Mouse (Mus musculus) liver, embryonic 16.5 days (tissue): ENCODE results near the gene Prom2. TPM values are rescaled to one million over a fixed set of nuclear protein-coding genes. Genes with fewer than 3 reads are reported as not detected.
A peak's percentile ranks its signal among the peaks of the same experiment; 100 is the strongest.

ENCODE experiments used
- ATAC-seq: fragments of 200-750 bp; cut with Nextera tagmentation; 2 replicates; pipeline ENCODE4 v1.8.0; 2017; ENCODE audit warnings: low read depth, mild to moderate bottlenecking, moderate number of reproducible peaks, moderate library complexity
- H3K27ac ChIP-seq: fragments of 300-500 bp; sonication (generic); 2 replicates; pipeline ENCODE4 v1.5.1; 2014; ENCODE audit warnings: mild to moderate bottlenecking, low read length
- H3K27me3 ChIP-seq: fragments of 300-500 bp; sonication (generic); 2 replicates; pipeline ENCODE4 v1.6.1; 2014; ENCODE audit warnings: low read depth, low read length, mixed read lengths; ENCODE audit not compliant: control insufficient read depth, insufficient read depth
- H3K36me3 ChIP-seq: fragments of 300-500 bp; sonication (generic); 2 replicates; pipeline ENCODE4 v1.6.1; 2014; ENCODE audit warnings: mild to moderate bottlenecking; ENCODE audit not compliant: control insufficient read depth, insufficient read depth
- H3K4me1 ChIP-seq: fragments of 300-500 bp; sonication (generic); 2 replicates; pipeline ENCODE4 v1.6.1; 2014; ENCODE audit warnings: low read depth, low read length, mixed read lengths; ENCODE audit not compliant: control insufficient read depth
- H3K4me2 ChIP-seq: fragments of 300-500 bp; sonication (generic); 2 replicates; pipeline ENCODE4 v1.6.1; 2014; ENCODE audit warnings: low read depth, low read length, mixed read lengths
- H3K4me3 ChIP-seq: fragments of 300-500 bp; sonication (generic); 2 replicates; pipeline ENCODE4 v1.5.1; 2014; ENCODE audit warnings: low read depth, mild to moderate bottlenecking, low read length
- H3K9ac ChIP-seq: fragments of 300-500 bp; sonication (generic); 2 replicates; pipeline ENCODE4 v1.6.1; 2014; ENCODE audit warnings: low read depth, low read length
- H3K9me3 ChIP-seq: fragments of 300-500 bp; sonication (generic); replicated peaks from 2 replicates; pipeline ENCODE4 v1.6.1; 2016; ENCODE audit warnings: low read length; ENCODE audit not compliant: control insufficient read depth
- WGBS: fragments of 180-500 bp; shearing (Covaris S2); extraction: QIAGEN DNeasy Blood & Tissue Kit; methylation state at CpG from one replicate; pipeline ENCODE4 v1.1.7; 2014; ENCODE audit not compliant: insufficient replicate concordance; 5-methylcytosine and 5-hydroxymethylcytosine counted together
- polyA plus RNA-seq: library from polyadenylated mRNA; unstranded; fragments of >200 nt; fragmentation: Nextera tagmentation; extraction: Ambion mirVana; gene quantifications from 2 replicates; pipeline ENCODE4 v1.2.1, GENCODE M21; 2015

Prom2 gene
- polyA plus RNA-seq, 1 experiment from 2014 or later, result 0.05 TPM

DNA sequence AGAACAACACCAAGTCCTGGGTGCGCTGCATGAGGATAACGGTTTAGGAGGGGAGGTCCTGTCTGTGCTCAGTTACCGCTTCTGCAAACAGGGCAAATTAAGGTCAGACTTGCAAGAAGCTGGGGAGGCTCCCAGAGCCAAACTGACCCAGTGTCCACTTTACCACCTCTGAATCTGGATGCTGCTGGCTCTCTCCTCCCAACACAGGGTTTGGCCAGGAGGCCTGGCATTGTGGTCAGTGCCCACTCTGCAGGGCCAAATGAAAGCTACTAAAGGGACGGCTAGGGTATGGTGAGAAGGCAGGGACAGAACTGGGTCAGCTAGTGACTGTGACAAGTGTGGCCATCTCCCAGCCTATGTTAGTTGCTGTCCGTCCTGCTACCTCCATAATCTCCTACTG is 22.0 kb downstream of the Prom2 start:
- H3K4me3 ChIP-seq, result no peak overlapping the region
- no peak overlapping the region for H3K27ac ChIP-seq
- no peaks in the 10 kb centered on the region for H3K9me3 ChIP-seq
- no peaks in the 10 kb centered on the region for H3K4me1 ChIP-seq
- no peaks in the 10 kb centered on the region; the same call in 1 of the 2 replicates for H3K27me3 ChIP-seq
- no peak for ATAC-seq
- H3K36me3 ChIP-seq, result no peaks in the 10 kb centered on the region
- 59% methylated on average over 5 of the region's 5 CpGs for WGBS
- no peak overlapping the region for H3K4me2 ChIP-seq
- no peak overlapping the region for H3K9ac ChIP-seq

DNA sequence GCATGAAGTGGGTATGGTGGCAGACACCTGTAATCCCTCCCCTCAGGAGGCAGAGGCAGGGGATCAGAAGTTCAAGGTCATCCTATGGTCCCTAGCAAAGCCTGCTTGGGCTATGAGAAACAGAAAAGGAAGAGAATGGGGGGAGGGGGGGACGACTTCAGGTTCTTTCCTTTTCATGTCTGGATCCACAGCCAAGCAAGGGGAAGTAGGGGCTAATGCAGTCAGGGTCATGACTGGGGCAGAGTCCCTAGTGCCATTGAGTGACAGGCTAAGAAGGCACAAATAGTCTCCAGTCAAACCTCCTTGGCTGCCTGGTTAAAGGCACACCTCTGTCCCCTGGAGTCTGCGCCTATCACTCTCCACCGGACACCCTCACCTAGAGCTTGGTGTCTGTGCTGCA is 22.4 kb downstream of the Prom2 start:
- Histone ChIP-seq H3K4me3 (no peak overlapping the region), H3K36me3 (no peaks in the 10 kb centered on the region), H3K27ac (no peak overlapping the region), H3K9me3 (no peaks in the 10 kb centered on the region), H3K9ac (no peak overlapping the region), H3K4me2 (no peak overlapping the region), H3K4me1 (no peaks in the 10 kb centered on the region), H3K27me3 (no peaks in the 10 kb centered on the region; the same call in 1 of the 2 replicates)
- ATAC-seq, result no peak
- 41% methylated on average over 3 of the region's 3 CpGs for WGBS

DNA sequence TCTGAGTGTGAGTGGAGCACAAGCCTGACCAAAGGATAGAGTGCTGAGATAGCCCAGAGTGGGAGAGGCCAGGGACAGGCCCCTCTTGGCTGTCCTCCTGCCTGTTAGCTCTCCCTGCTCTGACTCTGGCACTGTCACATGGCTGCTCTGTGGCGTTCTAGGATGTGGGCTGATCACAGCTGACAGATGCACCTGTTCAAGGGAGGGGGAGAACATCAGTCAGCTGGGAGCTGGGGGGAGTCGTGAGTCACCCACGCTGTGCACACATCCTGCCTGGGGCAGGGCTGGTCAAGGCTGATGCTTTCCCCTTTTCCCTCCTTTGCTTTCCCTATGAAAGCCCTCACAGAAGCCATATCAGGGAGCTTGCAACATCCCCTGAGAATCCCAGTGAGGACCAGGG is 23.0 kb downstream of the Prom2 start:
- no peaks in the 10 kb centered on the region for H3K4me1 ChIP-seq
- no peak overlapping the region for H3K9ac ChIP-seq
- H3K9me3 ChIP-seq, result no peaks in the 10 kb centered on the region
- H3K27ac ChIP-seq, result no peak overlapping the region
- no peak overlapping the region for H3K4me3 ChIP-seq
- no peak overlapping the region for H3K4me2 ChIP-seq
- ATAC-seq, result no peak
- no peaks in the 10 kb centered on the region for H3K36me3 ChIP-seq
- no peaks in the 10 kb centered on the region; the same call in 1 of the 2 replicates for H3K27me3 ChIP-seq
- 29% methylated on average over 3 of the region's 3 CpGs for WGBS

DNA sequence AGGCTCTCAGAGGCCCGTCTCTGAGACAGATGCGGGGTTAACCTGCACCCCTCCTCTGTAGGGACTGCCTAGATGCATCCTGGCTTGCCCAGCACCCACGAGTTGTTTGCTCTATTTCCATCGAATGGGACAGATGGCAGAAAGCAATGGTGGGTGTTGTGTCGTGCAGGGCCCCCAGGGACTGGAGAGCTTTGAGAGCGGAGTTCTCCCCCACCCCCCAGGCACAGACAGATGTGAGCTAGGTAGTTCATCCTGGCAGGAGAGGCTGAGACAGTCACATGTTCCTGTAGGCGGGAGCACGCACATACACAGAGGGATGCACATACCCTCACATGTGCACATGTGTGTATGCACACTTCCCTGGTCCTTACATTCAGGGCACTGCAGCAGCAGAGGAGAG is 24.2 kb downstream of the Prom2 start:
- no peaks in the 10 kb centered on the region for H3K36me3 ChIP-seq
- H3K27ac ChIP-seq, result no peak overlapping the region
- no peak for ATAC-seq
- no peak overlapping the region for H3K4me3 ChIP-seq
- no peak overlapping the region for H3K9ac ChIP-seq
- no peaks in the 10 kb centered on the region for H3K9me3 ChIP-seq
- no peak overlapping the region for H3K4me2 ChIP-seq
- no peaks in the 10 kb centered on the region; the same call in 1 of the 2 replicates for H3K27me3 ChIP-seq
- no peaks in the 10 kb centered on the region for H3K4me1 ChIP-seq
- 62% methylated on average over 8 of the region's 8 CpGs for WGBS

DNA sequence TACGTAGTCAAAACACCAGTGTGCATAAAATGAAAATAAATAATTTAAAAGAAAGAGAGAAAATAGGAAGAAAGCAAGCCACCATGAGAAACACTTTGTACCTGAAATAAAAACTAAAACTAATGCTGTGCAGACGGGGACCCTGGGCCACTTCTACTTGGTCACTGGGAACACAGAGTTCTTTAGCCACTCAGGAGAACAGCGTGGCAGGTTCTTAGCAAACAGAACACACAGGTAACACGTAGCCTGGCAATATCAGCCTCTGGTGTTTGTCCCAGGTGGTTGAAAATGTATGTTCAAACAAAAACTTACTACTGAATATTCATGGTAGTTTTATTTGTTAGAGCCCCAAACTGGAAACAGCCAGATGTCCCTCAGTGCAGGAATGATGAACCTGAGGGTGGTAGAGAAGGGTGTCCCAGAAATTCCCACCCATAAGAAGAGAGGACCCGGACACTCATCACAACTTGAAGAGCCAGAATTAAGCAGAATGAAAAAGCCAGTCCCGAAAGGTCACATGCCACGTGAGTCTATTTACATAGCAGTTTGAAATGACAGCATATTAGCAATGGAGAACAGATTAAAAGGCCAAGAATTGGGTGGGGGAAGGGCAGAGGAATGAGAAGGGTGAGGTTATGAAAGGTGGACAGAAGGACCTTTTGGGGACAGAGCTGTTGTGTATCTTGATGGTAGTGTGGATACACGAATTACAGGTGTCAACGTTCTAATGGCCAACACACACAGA is 26.7 kb downstream of the Prom2 start:
- Histone ChIP-seq H3K27me3 (no peaks in the 10 kb centered on the region), H3K36me3 (no peaks in the 10 kb centered on the region), H3K4me3 (no peak overlapping the region), H3K27ac (no peak overlapping the region), H3K4me1 (no peaks in the 10 kb centered on the region), H3K9ac (no peak overlapping the region), H3K4me2 (no peak overlapping the region), H3K9me3 (no peaks in the 10 kb centered on the region)
- no peak for ATAC-seq
- 51% methylated on average over 9 of the region's 9 CpGs for WGBS

DNA sequence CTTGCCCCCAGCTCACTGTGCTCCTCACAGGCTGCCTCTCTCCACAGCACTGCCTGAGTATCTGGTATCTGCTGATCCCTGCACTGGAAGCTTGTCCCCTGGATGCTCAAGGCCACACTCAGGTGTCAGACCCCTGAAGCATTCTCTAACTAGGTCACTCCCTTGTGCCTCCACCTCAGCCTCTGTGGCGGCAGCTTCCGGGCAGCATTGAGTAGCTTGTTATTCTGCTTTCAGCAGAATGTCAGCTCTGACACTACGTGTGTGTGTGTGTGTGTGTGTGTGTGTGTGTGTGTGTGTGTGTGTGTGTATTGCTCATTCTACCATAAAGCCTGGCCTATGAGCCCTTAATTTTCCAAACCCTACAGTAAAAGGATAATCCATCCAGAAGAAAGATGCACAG is 28.0 kb downstream of the Prom2 start:
- H3K36me3 ChIP-seq, result no peaks in the 10 kb centered on the region
- no peak overlapping the region for H3K4me2 ChIP-seq
- H3K4me3 ChIP-seq, result no peak overlapping the region
- H3K9ac ChIP-seq, result no peak overlapping the region
- H3K4me1 ChIP-seq, result no peaks in the 10 kb centered on the region
- no peak overlapping the region for H3K27ac ChIP-seq
- 44% methylated on average over 3 of the region's 3 CpGs for WGBS
- H3K27me3 ChIP-seq, result no peaks in the 10 kb centered on the region
- H3K9me3 ChIP-seq, result no peaks in the 10 kb centered on the region
- no peak for ATAC-seq

DNA sequence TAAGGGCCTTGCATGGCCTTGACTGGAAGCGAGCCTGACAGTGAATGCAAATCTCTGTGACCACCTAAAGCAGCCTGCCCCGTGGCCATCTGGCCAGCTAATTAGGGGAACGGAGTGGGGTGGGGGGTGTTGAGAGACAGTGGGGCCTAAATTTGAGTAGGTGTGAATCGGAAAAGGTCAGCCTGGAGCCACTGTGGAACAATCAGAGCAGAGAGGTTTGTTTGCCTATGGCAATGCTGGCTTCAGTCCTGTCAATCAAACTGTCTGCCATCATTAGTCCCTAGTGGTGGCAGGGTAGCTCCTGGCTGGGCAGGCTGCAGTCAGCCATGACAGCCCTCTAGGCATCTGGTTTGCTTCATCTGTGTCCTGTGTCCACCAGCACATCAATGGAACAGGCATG is 29.8 kb downstream of the Prom2 start:
- Histone ChIP-seq H3K9me3 (no peaks in the 10 kb centered on the region), H3K27ac (no peak overlapping the region), H3K9ac (no peak overlapping the region), H3K36me3 (no peaks in the 10 kb centered on the region), H3K4me1 (peaks cover 6% of the 10 kb centered on the region), H3K4me2 (no peak overlapping the region), H3K4me3 (no peak overlapping the region), H3K27me3 (no peaks in the 10 kb centered on the region)
- WGBS, result 52% methylated on average over 4 of the region's 4 CpGs
- ATAC-seq, result no peak

DNA sequence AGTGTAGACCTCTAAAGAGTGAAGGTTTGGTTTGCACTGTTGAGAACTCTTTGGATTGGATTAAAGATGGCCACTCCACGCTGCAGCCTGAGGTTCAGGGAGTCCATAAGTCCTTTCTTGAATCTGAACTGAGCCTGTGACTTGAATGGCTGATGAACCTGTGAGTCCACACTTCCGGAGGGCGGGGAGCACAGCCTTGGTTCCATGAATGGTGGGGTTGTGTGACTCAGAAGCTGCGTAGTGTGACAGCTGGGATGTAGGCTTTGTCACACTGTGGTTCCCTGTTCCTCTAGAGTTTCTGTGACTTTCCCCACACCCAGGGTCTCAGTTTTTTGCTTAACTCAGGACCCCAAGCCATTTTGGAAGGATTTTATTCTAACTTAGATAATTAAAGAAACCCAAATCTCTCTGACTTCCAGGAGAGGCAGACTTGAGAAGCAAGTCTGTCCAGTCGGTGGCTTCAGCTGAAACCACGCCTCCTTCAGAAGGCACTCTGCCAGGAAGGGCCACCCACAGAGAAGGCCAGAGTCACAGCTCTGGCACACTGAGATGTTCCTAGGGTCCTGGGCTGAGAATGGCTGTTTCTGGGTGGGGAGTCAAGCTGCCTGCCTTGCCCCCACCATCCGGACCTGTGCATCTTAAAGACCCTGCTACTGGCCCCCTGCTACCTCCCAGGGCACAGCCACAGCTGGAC is 33.2 kb downstream of the Prom2 start:
- Histone ChIP-seq H3K27ac (no peak overlapping the region), H3K36me3 (no peaks in the 10 kb centered on the region), H3K27me3 (no peaks in the 10 kb centered on the region), H3K9me3 (no peaks in the 10 kb centered on the region), H3K9ac (no peak overlapping the region), H3K4me2 (no peak overlapping the region), H3K4me3 (no peak overlapping the region), H3K4me1 (peaks cover 9% of the 10 kb centered on the region)
- 43% methylated on average over 7 of the region's 7 CpGs for WGBS
- no peak for ATAC-seq

DNA sequence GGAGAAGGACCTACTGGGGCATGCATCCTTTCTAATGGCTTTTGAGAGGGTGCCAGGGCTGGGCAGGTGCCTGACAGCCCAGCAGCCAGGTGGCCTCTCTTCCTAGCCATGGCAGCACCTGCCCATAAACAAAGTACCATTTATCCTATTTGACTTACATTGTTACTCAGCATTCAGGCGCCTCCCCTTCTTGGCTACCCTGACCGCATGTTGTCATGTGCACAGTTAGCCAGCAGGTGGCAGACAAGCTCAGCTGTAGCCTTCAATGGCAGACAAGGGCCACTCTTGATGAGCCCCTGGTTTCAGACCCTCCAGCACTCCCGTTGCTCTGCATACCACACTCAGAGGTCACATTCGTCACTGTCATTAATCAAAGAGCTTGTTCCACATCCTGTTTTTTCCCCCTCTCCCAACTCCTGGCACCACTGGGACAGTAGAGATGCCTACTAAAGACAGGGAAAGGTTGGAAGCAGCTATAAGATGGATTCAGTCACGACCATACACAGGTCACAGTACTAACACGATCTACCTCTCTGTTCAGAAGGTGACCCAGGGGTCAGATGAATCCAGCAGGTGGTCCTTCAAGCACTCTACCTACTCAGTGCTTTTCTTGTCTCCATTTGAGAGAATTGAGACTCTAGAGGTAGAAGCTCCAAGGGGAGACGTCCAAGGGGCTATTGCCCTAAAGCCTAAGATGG is 34.0 kb downstream of the Prom2 start:
- H3K9me3 ChIP-seq, result no peaks in the 10 kb centered on the region
- H3K4me3 ChIP-seq, result no peak overlapping the region
- H3K27me3 ChIP-seq, result no peaks in the 10 kb centered on the region
- H3K9ac ChIP-seq, result no peak overlapping the region
- H3K4me2 ChIP-seq, result no peak overlapping the region
- H3K27ac ChIP-seq, result no peak overlapping the region
- no peaks in the 10 kb centered on the region for H3K36me3 ChIP-seq
- peaks cover 9% of the 10 kb centered on the region for H3K4me1 ChIP-seq
- ATAC-seq, result peak; percentile 31; the same call in 1 of the 2 replicates
- 24% methylated on average over 7 of the region's 7 CpGs for WGBS
